Mouse (Mus musculus): ENCODE results near the gene Rasd1.

DNA sequence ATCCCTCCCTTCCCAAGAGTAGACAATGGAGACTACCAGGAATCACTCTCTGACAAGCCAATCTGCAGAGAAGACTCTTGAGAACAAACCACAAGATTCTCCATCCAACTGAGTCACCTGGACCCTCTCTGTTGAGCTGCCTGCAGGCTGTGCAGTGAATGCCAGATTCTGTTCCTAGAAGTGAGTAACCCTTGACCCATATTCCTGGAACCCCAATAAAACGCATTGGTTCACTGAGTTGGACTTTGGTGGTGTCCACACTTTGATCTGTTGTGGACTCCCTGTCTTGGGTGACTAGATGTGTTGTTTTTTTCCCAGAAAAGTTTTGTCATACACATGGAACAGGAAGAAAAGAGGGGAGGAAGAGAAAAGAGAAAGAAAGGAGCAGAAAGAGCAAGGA is 24.9 kb downstream of the Rasd1 start:
- TF ChIP-seq POLR2A (IDR thresholded peaks at IDR 0.05; ENCODE audit: control insufficient read depth, low read depth, low read length) (no peak), CTCF (IDR thresholded peaks at IDR 0.05; ENCODE audit: control insufficient read depth, insufficient read depth, insufficient replicate concordance, low read depth, low read length) (no peak)

All from testis, adult 2 months (tissue).